Mouse (Mus musculus): Measurements from ENCODE around the gene Hdgfl3. TPM values are rescaled to one million over a fixed set of nuclear protein-coding genes. Genes with fewer than 3 reads are reported as not detected.
"Not testable (repeated sequence)": the region's sequence is repeated elsewhere in the genome, so short reads cannot be mapped to it uniquely, and the experiment has no call there.

Gene Hdgfl3
- polyA plus RNA-seq, 1 experiment from 2014 or later = 14.0 TPM

GRCm38 (mm10) chr7:81839746-81840145, 94.5 kb downstream of the Hdgfl3 start:
- H3K4me1 ChIP-seq = no peaks in the 10 kb centered on the region
- WGBS = 35% methylated on average over 6 of the region's 6 CpGs
- no peaks in the 10 kb centered on the region for H3K27me3 ChIP-seq
- no peaks in the 10 kb centered on the region for H3K9me3 ChIP-seq (replicated peaks)
- H3K9ac ChIP-seq = no peak overlapping the region
- no peaks in the 10 kb centered on the region for H3K36me3 ChIP-seq
- H3K27ac ChIP-seq = no peak overlapping the region
- H3K4me3 ChIP-seq (replicated peaks) = no peak overlapping the region
- H3K4me2 ChIP-seq = no peak overlapping the region
- ATAC-seq (replicated peaks; ENCODE audit: low FRiP score) = no peak

GRCm38 (mm10) chr7:81837771-81838170, 96.5 kb downstream of the Hdgfl3 start:
- H3K9me3 ChIP-seq (replicated peaks); H3K4me3 ChIP-seq (replicated peaks); H3K4me1 ChIP-seq; H3K9ac ChIP-seq; H3K27me3 ChIP-seq; H3K27ac ChIP-seq; H3K36me3 ChIP-seq; ATAC-seq (replicated peaks; ENCODE audit: low FRiP score); H3K4me2 ChIP-seq: not testable (repeated sequence)
- 88% methylated on average over 5 of the region's 5 CpGs for WGBS

GRCm38 (mm10) chr7:81835430-81835829, 98.8 kb downstream of the Hdgfl3 start:
- no peaks in the 10 kb centered on the region for H3K27me3 ChIP-seq
- no peaks in the 10 kb centered on the region for H3K4me1 ChIP-seq
- no peak for ATAC-seq (replicated peaks; ENCODE audit: low FRiP score)
- H3K9ac ChIP-seq = no peak overlapping the region
- H3K4me3 ChIP-seq (replicated peaks) = no peak overlapping the region
- no peak overlapping the region for H3K4me2 ChIP-seq
- H3K9me3 ChIP-seq (replicated peaks) = no peaks in the 10 kb centered on the region
- no peaks in the 10 kb centered on the region for H3K36me3 ChIP-seq
- no peak overlapping the region for H3K27ac ChIP-seq
- 91% methylated on average over 5 of the region's 5 CpGs for WGBS

- Histone ChIP-seq H3K27me3 (no peaks in the 10 kb centered on the region), H3K4me3 (replicated peaks) (no peak overlapping the region), H3K4me1 (peaks cover 3% of the 10 kb centered on the region; the same call in 1 of the 2 replicates), H3K9ac (no peak overlapping the region), H3K4me2 (no peak overlapping the region), H3K36me3 (no peaks in the 10 kb centered on the region), H3K27ac (no peak overlapping the region), H3K9me3 (replicated peaks) (no peaks in the 10 kb centered on the region)
- ATAC-seq (replicated peaks; ENCODE audit: low FRiP score) = no peak
These were observed 99.4 kb downstream of the Hdgfl3 start for GRCm38 (mm10) chr7:81834847-81835246.

Other genes starting within 250 kb of the Hdgfl3 start
- 13.3 and 14.8 TPM in 2 replicates for gene Homer2, start 226.9 kb downstream of the Hdgfl3 start, polyA plus RNA-seq (2015; fragmentation: Nextera tagmentation; extraction: Ambion mirVana)
- 125 and 138 TPM in 2 replicates for gene Ramac, start 171.5 kb downstream of the Hdgfl3 start, polyA plus RNA-seq (2015; fragmentation: Nextera tagmentation; extraction: Ambion mirVana)
- gene 3110040N11Rik, start 145.0 kb downstream of the Hdgfl3 start, polyA plus RNA-seq (2015; fragmentation: Nextera tagmentation; extraction: Ambion mirVana) = 43.2 and 52.6 TPM in 2 replicates
- 62.3 and 67.3 TPM in 2 replicates for gene Btbd1, start 105.0 kb downstream of the Hdgfl3 start, polyA plus RNA-seq (2015; fragmentation: Nextera tagmentation; extraction: Ambion mirVana)
- gene Gm10160, start 78.7 kb downstream of the Hdgfl3 start, polyA plus RNA-seq (2015; fragmentation: Nextera tagmentation; extraction: Ambion mirVana) = not detected in 2 replicates
- 13.5 and 14.5 TPM in 2 replicates for gene Tm6sf1, start 75.5 kb downstream of the Hdgfl3 start, polyA plus RNA-seq (2015; fragmentation: Nextera tagmentation; extraction: Ambion mirVana)
- 0.22 and 0.91 TPM in 2 replicates for gene Bnc1, start 57.8 kb upstream of the Hdgfl3 start, polyA plus RNA-seq (2015; fragmentation: Nextera tagmentation; extraction: Ambion mirVana)
- 11.6 and 13.7 TPM in 2 replicates for gene Sh3gl3, start 239.4 kb upstream of the Hdgfl3 start, polyA plus RNA-seq (2015; fragmentation: Nextera tagmentation; extraction: Ambion mirVana)

All from kidney, embryonic 15.5 days (tissue).